Mouse (Mus musculus) layer of hippocampus, adult 8-10 months (tissue): ENCODE measurements around the gene Zbtb40. TPM values are rescaled to one million over a fixed set of nuclear protein-coding genes. Genes with fewer than 3 reads are reported as not detected.

Source experiments
- DNase-seq, 2 experiments: peaks; one replicate each; pipeline ENCODE4 v3.0.0; 2022; ENCODE audit warnings: low spot score in 2 of 2
- total RNA-seq, 4 experiments: library from RNA; stranded (reverse); gene quantifications; 2 replicates each; pipeline ENCODE4 v1.2.4; 2022

The Zbtb40 gene
- total RNA-seq, 4 experiments from 2014 or later = 6.0 to 23.6 (median 15.0) TPM

- no peak for DNase-seq
Observed at GRCm38 (mm10) chr4:137033115-137033887, 15.3 kb downstream of the Zbtb40 start.

- no peak for DNase-seq
Observed at GRCm38 (mm10) chr4:137032456-137032855, 16.1 kb downstream of the Zbtb40 start.

GRCm38 (mm10) chr4:137031319-137031718 is 17.3 kb downstream of the Zbtb40 start:
- DNase-seq = no peak

- no peak for DNase-seq
Observed at GRCm38 (mm10) chr4:137029348-137029747, 19.3 kb downstream of the Zbtb40 start.

GRCm38 (mm10) chr4:137027051-137027450 is 21.6 kb downstream of the Zbtb40 start:
- DNase-seq = no peak

- no peak for DNase-seq
Observed at GRCm38 (mm10) chr4:137025570-137025969, 23.0 kb downstream of the Zbtb40 start.

GRCm38 (mm10) chr4:137025133-137025532 is 23.5 kb downstream of the Zbtb40 start:
- DNase-seq = no peak

- no peak for DNase-seq
Observed at GRCm38 (mm10) chr4:137020065-137020464, 28.5 kb downstream of the Zbtb40 start.

- DNase-seq = no peak
Observed at GRCm38 (mm10) chr4:137015934-137016333, 32.7 kb downstream of the Zbtb40 start.

GRCm38 (mm10) chr4:137015476-137015856 is 33.1 kb downstream of the Zbtb40 start:
- DNase-seq = no peak

- DNase-seq = no peak
Observed at GRCm38 (mm10) chr4:137014654-137015475, 33.7 kb downstream of the Zbtb40 start.

- no peak for DNase-seq
Observed at GRCm38 (mm10) chr4:137014124-137014523, 34.5 kb downstream of the Zbtb40 start.

GRCm38 (mm10) chr4:137006966-137007365 is 41.6 kb downstream of the Zbtb40 start:
- DNase-seq = no peak

- no peak for DNase-seq
Observed at GRCm38 (mm10) chr4:137001825-137002224, 46.8 kb downstream of the Zbtb40 start.

- DNase-seq = no peak
Observed at GRCm38 (mm10) chr4:137001020-137001419, 47.6 kb downstream of the Zbtb40 start.

- DNase-seq = no peak
Observed at GRCm38 (mm10) chr4:136998371-136998770, 50.2 kb downstream of the Zbtb40 start.

- no peak for DNase-seq
Observed at GRCm38 (mm10) chr4:136997723-136998345, 50.8 kb downstream of the Zbtb40 start.

GRCm38 (mm10) chr4:136996933-136997332 is 51.7 kb downstream of the Zbtb40 start:
- DNase-seq = no peak

- no peak for DNase-seq
Observed at GRCm38 (mm10) chr4:136995361-136995760, 53.2 kb downstream of the Zbtb40 start.

- no peak for DNase-seq
Observed at GRCm38 (mm10) chr4:136981993-136982695, 66.5 kb downstream of the Zbtb40 start.

- peak; percentile 25 to 36 for DNase-seq
Observed at GRCm38 (mm10) chr4:136981347-136981746, 67.3 kb downstream of the Zbtb40 start.
